Mouse (Mus musculus) kidney, adult 9 months (tissue): ENCODE measurements at regions not wholly inside any gene's neighbourhood (a gene's known extent, or its start where the extent isn't known, plus 50 kb on each side); places are given as distances from the start of the nearest gene placed in this dataset.

ENCODE experiments used
- DNase-seq: peaks from one replicate; pipeline ENCODE4 v3.0.0; 2022

- DNase-seq: no peak
Measured at GRCm38 (mm10) chr12:71628340-71628738, 202.5 kb upstream of the Daam1 start.

- no peak for DNase-seq
Measured at GRCm38 (mm10) chr12:71628796-71629195, 202.1 kb upstream of the Daam1 start.

GRCm38 (mm10) chr12:71630386-71630785 is 200.5 kb upstream of the Daam1 start:
- no peak for DNase-seq

GRCm38 (mm10) chr12:71636300-71636699 is 194.6 kb upstream of the Daam1 start:
- no peak for DNase-seq

GRCm38 (mm10) chr12:71637248-71637647 is 193.6 kb upstream of the Daam1 start:
- no peak for DNase-seq

- DNase-seq: no peak
Measured at GRCm38 (mm10) chr12:71638246-71638645, 192.6 kb upstream of the Daam1 start.

- DNase-seq: no peak
Measured at GRCm38 (mm10) chr12:71640058-71640501, 190.8 kb upstream of the Daam1 start.

- DNase-seq: no peak
Measured at GRCm38 (mm10) chr12:71641486-71641885, 189.4 kb upstream of the Daam1 start.

GRCm38 (mm10) chr12:71642797-71643337 is 188.0 kb upstream of the Daam1 start:
- DNase-seq: no peak

- no peak for DNase-seq
Measured at GRCm38 (mm10) chr12:71651251-71651650, 179.6 kb upstream of the Daam1 start.

- peak; percentile 1 for DNase-seq
Measured at GRCm38 (mm10) chr12:71693346-71694038, 137.4 kb upstream of the Daam1 start.

GRCm38 (mm10) chr12:71701753-71702152 is 129.1 kb upstream of the Daam1 start:
- peak; percentile 30 for DNase-seq

- no peak for DNase-seq
Measured at GRCm38 (mm10) chr12:71702181-71702580, 128.7 kb upstream of the Daam1 start.

- DNase-seq: no peak
Measured at GRCm38 (mm10) chr12:71703146-71703902, 127.6 kb upstream of the Daam1 start.

- DNase-seq: no peak
Measured at GRCm38 (mm10) chr12:71704431-71704830, 126.4 kb upstream of the Daam1 start.

- DNase-seq: peak; percentile 60
Measured at GRCm38 (mm10) chr12:71707727-71708369, 123.0 kb upstream of the Daam1 start.

- DNase-seq: no peak
Measured at GRCm38 (mm10) chr12:71714606-71715005, 116.3 kb upstream of the Daam1 start.

- peak; percentile 59 for DNase-seq
Measured at GRCm38 (mm10) chr12:71718412-71718811, 112.5 kb upstream of the Daam1 start.

GRCm38 (mm10) chr12:71718911-71719310 is 112.0 kb upstream of the Daam1 start:
- peak; percentile 9 for DNase-seq

GRCm38 (mm10) chr12:71725140-71725539 is 105.7 kb upstream of the Daam1 start:
- no peak for DNase-seq

- DNase-seq: no peak
Measured at GRCm38 (mm10) chr12:71725713-71726336, 105.1 kb upstream of the Daam1 start.

GRCm38 (mm10) chr12:71743345-71743744 is 87.5 kb upstream of the Daam1 start:
- no peak for DNase-seq

GRCm38 (mm10) chr12:71746011-71746410 is 84.9 kb upstream of the Daam1 start:
- no peak for DNase-seq
